Mouse (Mus musculus): ENCODE data around the gene C330007P06Rik. TPM values are rescaled to one million over a fixed set of nuclear protein-coding genes. Genes with fewer than 3 reads are reported as not detected.

Gene C330007P06Rik
- polyA plus RNA-seq, 1 experiment from 2014 or later = 9.2 TPM

DNA sequence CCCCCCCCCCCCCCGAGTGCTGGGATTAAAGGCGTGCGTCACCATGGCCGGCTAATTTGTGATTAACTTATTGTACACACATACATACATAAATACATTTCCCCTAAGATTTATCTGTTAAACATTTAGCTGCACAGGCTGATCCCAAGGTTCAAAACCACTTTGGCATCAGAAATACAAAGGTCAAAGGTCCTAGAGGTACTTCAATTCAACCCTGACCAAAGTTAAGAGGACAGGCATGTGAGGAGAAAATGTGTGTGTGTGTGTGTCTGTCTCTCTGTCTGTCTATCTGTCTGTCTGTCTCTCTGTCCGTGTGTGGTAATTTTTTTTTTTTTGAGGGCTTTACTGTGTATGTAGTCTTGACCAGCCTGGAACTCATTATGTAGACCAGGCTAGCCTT lies 47.0 kb downstream of the C330007P06Rik start:
- Histone ChIP-seq H3K4me2 (ENCODE audit: low read depth, low read length) (no peak overlapping the region), H3K9ac (replicated peaks) (no peak overlapping the region), H3K27me3 (ENCODE audit: insufficient read depth, low read length) (no peaks in the 10 kb centered on the region), H3K27ac (ENCODE audit: low read depth) (no peak overlapping the region), H3K36me3 (replicated peaks; ENCODE audit: insufficient read depth, low read length) (no peaks in the 10 kb centered on the region), H3K9me3 (ENCODE audit: low read length) (no peaks in the 10 kb centered on the region), H3K4me3 (ENCODE audit: low read depth, low read length) (no peak overlapping the region), H3K4me1 (ENCODE audit: insufficient read depth) (no peaks in the 10 kb centered on the region)
- DNase-seq (no peak), ATAC-seq (no peak)
- no peak for TF ChIP-seq EP300 (IDR thresholded peaks at IDR 0.05; ENCODE audit: low read depth)
- TF ChIP-seq CTCF (IDR thresholded peaks at IDR 0.05; ENCODE audit: low read depth) = no peak
- 89% methylated on average over 4 of the region's 5 CpGs for WGBS (ENCODE audit: insufficient replicate concordance)

DNA sequence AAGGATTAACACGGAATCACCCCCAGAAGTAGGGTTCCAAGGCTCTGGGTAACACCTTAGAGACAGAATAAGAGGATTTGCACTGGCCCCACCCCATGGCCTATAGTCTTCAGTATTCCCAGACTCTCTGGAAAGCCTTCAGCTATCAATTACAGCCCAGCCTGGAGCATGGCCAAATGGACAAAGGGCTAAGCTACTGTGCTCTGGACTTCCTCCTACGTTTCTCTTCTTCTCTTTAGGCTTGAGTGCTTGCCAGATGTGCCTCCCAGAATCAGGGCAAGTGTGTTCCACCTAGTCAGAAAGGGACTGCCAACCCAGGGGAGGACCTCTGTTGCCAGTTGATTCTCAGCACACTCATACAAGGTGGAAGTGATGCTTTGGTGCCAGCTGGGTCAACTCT lies 48.9 kb downstream of the C330007P06Rik start:
- no peak for DNase-seq

DNA sequence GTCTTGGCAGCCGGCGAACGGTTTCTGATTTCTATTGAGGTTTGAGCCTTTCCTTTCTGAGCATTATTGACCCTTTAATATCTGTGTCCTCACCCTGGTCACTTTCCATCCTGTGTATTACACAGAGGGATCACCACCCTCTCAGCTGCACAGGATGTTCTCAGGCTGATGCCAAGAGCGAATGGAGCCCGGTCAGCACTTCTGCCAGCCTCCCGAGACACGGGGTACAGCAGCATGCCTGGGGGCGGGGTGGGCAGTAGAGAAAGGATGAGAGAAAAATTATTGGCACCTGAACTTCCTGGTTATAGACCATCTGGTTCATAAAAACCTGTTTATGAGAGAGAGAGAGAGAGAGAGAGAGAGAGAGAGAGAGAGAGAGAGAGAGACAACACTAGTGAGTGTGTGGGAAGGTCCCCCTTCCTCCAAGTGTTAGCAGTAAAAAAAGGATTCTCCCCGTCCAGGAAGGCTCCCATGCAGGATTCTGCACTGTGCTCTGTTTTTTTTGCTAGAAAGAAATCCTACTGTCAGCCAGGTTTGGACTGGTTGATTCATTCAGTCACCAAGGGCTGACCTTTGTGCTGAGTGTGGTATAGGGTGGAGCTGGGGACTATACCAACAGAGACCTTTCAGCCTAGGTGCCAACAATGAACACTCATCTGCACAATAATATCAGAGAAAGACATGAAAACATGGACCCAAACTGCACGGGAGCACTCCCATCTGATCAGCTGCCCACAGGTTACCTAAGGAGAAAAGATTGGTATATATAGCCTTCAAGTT lies 49.8 kb downstream of the C330007P06Rik start:
- peak; percentile 63 for ATAC-seq
- H3K9ac ChIP-seq (replicated peaks) = no peak overlapping the region
- no peaks in the 10 kb centered on the region for H3K4me1 ChIP-seq (ENCODE audit: insufficient read depth)
- no peaks in the 10 kb centered on the region for H3K36me3 ChIP-seq (replicated peaks; ENCODE audit: insufficient read depth, low read length)
- WGBS (ENCODE audit: insufficient replicate concordance) = 77% methylated on average over 10 of the region's 10 CpGs
- no peaks in the 10 kb centered on the region for H3K9me3 ChIP-seq (ENCODE audit: low read length)
- TF ChIP-seq EP300 (IDR thresholded peaks at IDR 0.05; ENCODE audit: low read depth) = no peak
- TF ChIP-seq CTCF (IDR thresholded peaks at IDR 0.05; ENCODE audit: low read depth) = no peak
- H3K4me3 ChIP-seq (ENCODE audit: low read depth, low read length) = no peak overlapping the region
- no peaks in the 10 kb centered on the region for H3K27me3 ChIP-seq (ENCODE audit: insufficient read depth, low read length)
- no peak for DNase-seq
- peak overlapping the region; percentile 51; the same call in 1 of the 2 replicates for H3K27ac ChIP-seq (ENCODE audit: low read depth)
- no peak overlapping the region for H3K4me2 ChIP-seq (ENCODE audit: low read depth, low read length)

More for the DNA sequence above, 48.9 kb downstream of the C330007P06Rik start:
- H3K4me2 ChIP-seq (ENCODE audit: low read depth, low read length) = no peak overlapping the region
- TF ChIP-seq EP300 (IDR thresholded peaks at IDR 0.05; ENCODE audit: low read depth) (no peak), CTCF (IDR thresholded peaks at IDR 0.05; ENCODE audit: low read depth) (no peak)
- H3K4me3 ChIP-seq (ENCODE audit: low read depth, low read length) = no peak overlapping the region
- no peaks in the 10 kb centered on the region for H3K27me3 ChIP-seq (ENCODE audit: insufficient read depth, low read length)
- no peaks in the 10 kb centered on the region for H3K36me3 ChIP-seq (replicated peaks; ENCODE audit: insufficient read depth, low read length)
- H3K9me3 ChIP-seq (ENCODE audit: low read length) = no peaks in the 10 kb centered on the region
- no peaks in the 10 kb centered on the region for H3K4me1 ChIP-seq (ENCODE audit: insufficient read depth)
- H3K9ac ChIP-seq (replicated peaks) = no peak overlapping the region
- 48% methylated on average over 2 of the region's 2 CpGs for WGBS (ENCODE audit: insufficient replicate concordance)
- H3K27ac ChIP-seq (ENCODE audit: low read depth) = peak overlapping the region; percentile 51; the same call in 1 of the 2 replicates
- no peak for ATAC-seq

DNA sequence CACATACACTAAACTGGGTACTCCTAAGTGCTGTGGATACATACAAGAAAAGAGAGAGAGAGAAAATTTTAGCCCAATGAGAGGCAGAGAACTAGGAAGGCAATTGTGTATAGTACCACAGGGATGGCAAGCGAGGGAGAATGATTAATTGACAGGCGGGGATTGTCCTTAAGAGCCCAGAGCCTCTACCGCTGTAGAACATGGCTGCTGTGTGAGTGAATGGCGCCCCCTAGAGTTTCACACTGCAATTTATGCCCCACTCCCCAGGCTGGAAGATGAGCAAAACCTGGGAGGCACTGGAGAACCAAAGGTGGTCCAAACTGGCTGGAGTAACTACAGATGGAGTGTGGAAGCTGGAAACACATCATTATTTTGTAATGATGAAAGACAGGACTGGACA lies 53.7 kb downstream of the C330007P06Rik start:
- TF ChIP-seq CTCF (IDR thresholded peaks at IDR 0.05; ENCODE audit: low read depth) (peak; percentile 84), EP300 (IDR thresholded peaks at IDR 0.05; ENCODE audit: low read depth) (no peak)
- ATAC-seq = peak; percentile 76
- no peaks in the 10 kb centered on the region for H3K36me3 ChIP-seq (replicated peaks; ENCODE audit: insufficient read depth, low read length)
- H3K4me1 ChIP-seq (ENCODE audit: insufficient read depth) = peaks cover 6% of the 10 kb centered on the region; the same call in 1 of the 2 replicates
- H3K27me3 ChIP-seq (ENCODE audit: insufficient read depth, low read length) = no peaks in the 10 kb centered on the region
- no peak overlapping the region for H3K4me3 ChIP-seq (ENCODE audit: low read depth, low read length)
- DNase-seq = peak; percentile 62
- 8% methylated on average over 4 of the region's 4 CpGs for WGBS (ENCODE audit: insufficient replicate concordance)
- no peak overlapping the region for H3K4me2 ChIP-seq (ENCODE audit: low read depth, low read length)
- no peak overlapping the region for H3K9ac ChIP-seq (replicated peaks)
- no peak overlapping the region for H3K27ac ChIP-seq (ENCODE audit: low read depth)
- H3K9me3 ChIP-seq (ENCODE audit: low read length) = no peaks in the 10 kb centered on the region

DNA sequence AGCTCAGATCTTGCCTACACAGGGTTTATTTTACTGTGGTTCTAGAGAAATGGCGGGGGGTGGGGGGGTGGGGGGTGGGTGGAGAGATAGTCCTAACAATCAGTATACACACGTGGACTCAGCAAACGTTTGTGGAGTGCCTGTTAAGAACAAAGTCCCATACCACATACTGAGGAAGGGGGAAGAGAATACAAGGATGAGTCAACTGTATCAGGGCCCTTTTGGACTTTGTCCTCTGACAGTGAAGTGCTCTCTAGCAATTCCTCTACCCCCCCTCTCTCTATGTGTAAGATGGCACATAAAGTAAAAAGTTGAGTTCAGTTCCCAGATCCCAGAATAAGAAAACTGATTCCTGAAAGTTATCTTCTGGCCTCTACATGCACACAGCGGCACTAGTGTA lies 54.3 kb downstream of the C330007P06Rik start:
- ATAC-seq (peak; percentile 43; the same call in 1 of the 2 replicates), DNase-seq (no peak)
- Histone ChIP-seq H3K9me3 (ENCODE audit: low read length) (no peaks in the 10 kb centered on the region), H3K4me1 (ENCODE audit: insufficient read depth) (peaks cover 6% of the 10 kb centered on the region; the same call in 1 of the 2 replicates), H3K36me3 (replicated peaks; ENCODE audit: insufficient read depth, low read length) (no peaks in the 10 kb centered on the region), H3K9ac (replicated peaks) (no peak overlapping the region), H3K27me3 (ENCODE audit: insufficient read depth, low read length) (no peaks in the 10 kb centered on the region), H3K27ac (ENCODE audit: low read depth) (no peak overlapping the region), H3K4me2 (ENCODE audit: low read depth, low read length) (no peak overlapping the region), H3K4me3 (ENCODE audit: low read depth, low read length) (no peak overlapping the region)
- 50% methylated on average over 4 of the region's 4 CpGs for WGBS (ENCODE audit: insufficient replicate concordance)
- no peak for TF ChIP-seq CTCF (IDR thresholded peaks at IDR 0.05; ENCODE audit: low read depth)
- TF ChIP-seq EP300 (IDR thresholded peaks at IDR 0.05; ENCODE audit: low read depth) = no peak

DNA sequence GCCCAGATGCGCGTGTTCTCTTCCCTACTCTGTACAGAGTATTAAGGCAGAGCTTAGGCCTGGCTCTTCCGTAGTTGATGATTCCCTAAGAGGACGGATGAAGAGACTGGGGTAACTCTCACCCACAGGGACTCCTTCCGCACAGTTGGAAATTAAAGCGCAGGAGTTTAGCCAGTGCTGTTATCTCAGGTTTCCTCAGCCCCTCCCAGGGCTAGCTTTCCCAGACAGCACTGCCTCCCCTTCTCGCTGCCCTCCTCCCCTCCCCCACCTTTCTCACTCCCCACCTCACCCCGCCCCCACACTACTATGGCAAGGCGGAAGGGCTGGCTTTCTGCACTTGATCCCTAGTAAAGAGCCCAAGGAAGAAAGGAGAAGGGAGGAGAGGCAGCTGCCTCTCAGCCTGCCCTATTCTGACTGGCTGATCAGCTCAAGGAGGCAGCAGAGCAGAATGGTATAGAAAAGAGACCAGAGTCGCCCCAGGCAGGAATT lies 56.9 kb downstream of the C330007P06Rik start:
- H3K9me3 ChIP-seq (ENCODE audit: low read length) = no peaks in the 10 kb centered on the region
- no peak for TF ChIP-seq EP300 (IDR thresholded peaks at IDR 0.05; ENCODE audit: low read depth)
- TF ChIP-seq CTCF (IDR thresholded peaks at IDR 0.05; ENCODE audit: low read depth) = no peak
- peak overlapping the region; percentile 53 for H3K4me2 ChIP-seq (ENCODE audit: low read depth, low read length)
- H3K27ac ChIP-seq (ENCODE audit: low read depth) = no peak overlapping the region
- 13% methylated on average over 10 of the region's 10 CpGs for WGBS (ENCODE audit: insufficient replicate concordance)
- peaks cover 6% of the 10 kb centered on the region; the same call in 1 of the 2 replicates for H3K4me1 ChIP-seq (ENCODE audit: insufficient read depth)
- H3K36me3 ChIP-seq (replicated peaks; ENCODE audit: insufficient read depth, low read length) = no peaks in the 10 kb centered on the region
- no peak overlapping the region for H3K9ac ChIP-seq (replicated peaks)
- H3K27me3 ChIP-seq (ENCODE audit: insufficient read depth, low read length) = no peaks in the 10 kb centered on the region
- H3K4me3 ChIP-seq (ENCODE audit: low read depth, low read length) = no peak overlapping the region
- DNase-seq (no peak), ATAC-seq (no peak)

Data from liver, postnatal 0 days (tissue).